Mouse (Mus musculus) forebrain, embryonic 14.5 days (tissue): Measurements from ENCODE around the gene Cdh6. TPM values are rescaled to one million over a fixed set of nuclear protein-coding genes. Genes with fewer than 3 reads are reported as not detected.
A peak's percentile ranks its signal among the peaks of the same experiment; 100 is the strongest.

Experiments used
- ATAC-seq: fragments of 200-750 bp; cut with Nextera tagmentation; 2 replicates; pipeline ENCODE4 v1.8.0; 2017; ENCODE audit warnings: mild to moderate bottlenecking, moderate library complexity
- DNase-seq: peaks from one replicate; pipeline ENCODE4 v3.0.0-alpha.2; 2015; ENCODE audit warnings: low spot score
- H3K27ac ChIP-seq: fragments of 300-500 bp; sonication (generic); 2 replicates; pipeline ENCODE4 v1.5.1; 2014; ENCODE audit warnings: low read depth, mild to moderate bottlenecking, control low read depth, low read length, moderate library complexity
- H3K27me3 ChIP-seq: fragments of 300-500 bp; sonication (generic); replicated peaks from 2 replicates; pipeline ENCODE4 v1.6.1; 2014; ENCODE audit warnings: low read length, control low read depth, mixed read lengths; ENCODE audit not compliant: control insufficient read depth, insufficient read depth
- H3K36me3 ChIP-seq: fragments of 300-500 bp; sonication (generic); 2 replicates; pipeline ENCODE4 v1.6.1; 2014; ENCODE audit warnings: low read length, control low read depth; ENCODE audit not compliant: control insufficient read depth, insufficient read depth
- H3K4me1 ChIP-seq: fragments of 300-500 bp; sonication (generic); 2 replicates; pipeline ENCODE4 v1.6.1; 2014; ENCODE audit warnings: antibody characterized with exemption, low read length, control low read depth; ENCODE audit not compliant: control insufficient read depth, insufficient read depth
- H3K4me2 ChIP-seq: fragments of 300-500 bp; sonication (generic); 2 replicates; pipeline ENCODE4 v1.6.1; 2014; ENCODE audit warnings: mild to moderate bottlenecking, control low read depth, low read length
- H3K4me3 ChIP-seq: fragments of 300-500 bp; sonication (generic); 2 replicates; pipeline ENCODE4 v1.5.1; 2014; ENCODE audit warnings: low read depth, low read length, control low read depth
- H3K9ac ChIP-seq: fragments of 300-500 bp; sonication (generic); 2 replicates; pipeline ENCODE4 v1.6.1; 2014; ENCODE audit warnings: mild to moderate bottlenecking, low read length, control low read depth, moderate library complexity
- H3K9me3 ChIP-seq: fragments of 300-500 bp; sonication (generic); replicated peaks from 2 replicates; pipeline ENCODE4 v1.6.1; 2016; ENCODE audit warnings: low read length, control low read depth, mixed read lengths; ENCODE audit not compliant: control insufficient read depth
- WGBS: fragments of 180-500 bp; shearing (Covaris S2); extraction: QIAGEN DNeasy Blood & Tissue Kit; methylation state at CpG from one replicate; pipeline ENCODE4 v1.1.7; 2014; 5-methylcytosine and 5-hydroxymethylcytosine counted together
- polyA plus RNA-seq: library from polyadenylated mRNA; unstranded; fragments of >200 nt; fragmentation: Nextera tagmentation; extraction: Ambion mirVana; gene quantifications from 2 replicates; pipeline ENCODE4 v1.2.1, GENCODE M21; 2014

The Cdh6 gene
- polyA plus RNA-seq, 1 experiment from 2014 or later, result 4.5 TPM

GRCm38 (mm10) chr15:13092064-13092463 lies 81.4 kb downstream of the Cdh6 start:
- Histone ChIP-seq H3K27ac (no peak overlapping the region), H3K9ac (no peak overlapping the region), H3K4me2 (no peak overlapping the region), H3K4me1 (peaks cover 6% of the 10 kb centered on the region), H3K36me3 (no peaks in the 10 kb centered on the region), H3K9me3 (no peaks in the 10 kb centered on the region), H3K4me3 (no peak overlapping the region), H3K27me3 (no peaks in the 10 kb centered on the region)
- 63% methylated on average over 13 of the region's 13 CpGs for WGBS
- ATAC-seq (no peak), DNase-seq (no peak)

- no peak overlapping the region for H3K4me3 ChIP-seq
- no peak overlapping the region for H3K9ac ChIP-seq
- no peaks in the 10 kb centered on the region for H3K36me3 ChIP-seq
- peak; percentile 72 for DNase-seq
- no peaks in the 10 kb centered on the region for H3K27me3 ChIP-seq
- H3K9me3 ChIP-seq, result no peaks in the 10 kb centered on the region
- H3K27ac ChIP-seq, result no peak overlapping the region
- whole genome bisulfite sequencing, result 41% methylated on average over 7 of the region's 7 CpGs
- ATAC-seq, result peak; percentile 86
- H3K4me1 ChIP-seq, result no peaks in the 10 kb centered on the region
- no peak overlapping the region for H3K4me2 ChIP-seq
Observed at GRCm38 (mm10) chr15:13088504-13089058, 84.9 kb downstream of the Cdh6 start.

GRCm38 (mm10) chr15:13084746-13085145 lies 88.7 kb downstream of the Cdh6 start:
- Histone ChIP-seq H3K36me3 (no peaks in the 10 kb centered on the region), H3K4me1 (no peaks in the 10 kb centered on the region), H3K4me3 (no peak overlapping the region), H3K9ac (no peak overlapping the region), H3K27ac (no peak overlapping the region), H3K9me3 (no peaks in the 10 kb centered on the region), H3K4me2 (no peak overlapping the region), H3K27me3 (no peaks in the 10 kb centered on the region)
- ATAC-seq, result no peak
- DNase-seq, result no peak
- WGBS, result 89% methylated on average over 9 of the region's 9 CpGs

- Histone ChIP-seq H3K9me3 (no peaks in the 10 kb centered on the region), H3K27ac (no peak overlapping the region), H3K9ac (no peak overlapping the region), H3K36me3 (no peaks in the 10 kb centered on the region), H3K4me1 (no peaks in the 10 kb centered on the region), H3K4me2 (no peak overlapping the region), H3K4me3 (no peak overlapping the region), H3K27me3 (no peaks in the 10 kb centered on the region)
- DNase-seq, result no peak
- no peak for ATAC-seq
- 90% methylated on average over 8 of the region's 8 CpGs for WGBS
Observed at GRCm38 (mm10) chr15:13076908-13077669, 96.4 kb downstream of the Cdh6 start.

- Histone ChIP-seq H3K4me3 (no peak overlapping the region), H3K27ac (no peak overlapping the region), H3K27me3 (no peaks in the 10 kb centered on the region), H3K9ac (no peak overlapping the region), H3K4me1 (peaks cover 2% of the 10 kb centered on the region; the same call in 1 of the 2 replicates), H3K36me3 (no peaks in the 10 kb centered on the region), H3K4me2 (no peak overlapping the region), H3K9me3 (no peaks in the 10 kb centered on the region)
- DNase-seq, result no peak
- WGBS, result 74% methylated on average over 4 of the region's 4 CpGs
- ATAC-seq, result no peak
Observed at GRCm38 (mm10) chr15:13074047-13074446, 99.4 kb downstream of the Cdh6 start.

- H3K27me3 ChIP-seq, result no peaks in the 10 kb centered on the region
- no peak for DNase-seq
- H3K9me3 ChIP-seq, result no peaks in the 10 kb centered on the region
- ATAC-seq, result peak; percentile 11; the same call in 1 of the 2 replicates
- no peak overlapping the region; the same call in 1 of the 2 replicates for H3K9ac ChIP-seq
- H3K4me2 ChIP-seq, result peak overlapping the region; percentile 50
- H3K27ac ChIP-seq, result no peak overlapping the region
- H3K4me1 ChIP-seq, result peaks cover 6% of the 10 kb centered on the region; the same call in 1 of the 2 replicates
- H3K36me3 ChIP-seq, result no peaks in the 10 kb centered on the region
- H3K4me3 ChIP-seq, result no peak overlapping the region
Observed at GRCm38 (mm10) chr15:13068213-13068516, 105.3 kb downstream of the Cdh6 start.

- Histone ChIP-seq H3K9ac (peak overlapping the region; percentile 37), H3K4me1 (peaks cover 6% of the 10 kb centered on the region; the same call in 1 of the 2 replicates), H3K36me3 (no peaks in the 10 kb centered on the region), H3K27ac (no peak overlapping the region), H3K27me3 (no peaks in the 10 kb centered on the region), H3K4me2 (peak overlapping the region; percentile 50), H3K9me3 (no peaks in the 10 kb centered on the region), H3K4me3 (peak overlapping the region; percentile 22)
- ATAC-seq (peak; percentile 57), DNase-seq (peak; percentile 54)
- WGBS, result 17% methylated on average over 20 of the region's 20 CpGs
Observed at GRCm38 (mm10) chr15:13067429-13068212, 105.9 kb downstream of the Cdh6 start.

- Histone ChIP-seq H3K4me1 (peaks cover 6% of the 10 kb centered on the region; the same call in 1 of the 2 replicates), H3K9me3 (no peaks in the 10 kb centered on the region), H3K27me3 (no peaks in the 10 kb centered on the region), H3K4me2 (no peak overlapping the region; the same call in 1 of the 2 replicates), H3K4me3 (no peak overlapping the region), H3K36me3 (no peaks in the 10 kb centered on the region), H3K9ac (no peak overlapping the region), H3K27ac (no peak overlapping the region)
- ATAC-seq, result no peak
- peak; percentile 12 for DNase-seq
- 25% methylated on average over 9 of the region's 9 CpGs for WGBS
Observed at GRCm38 (mm10) chr15:13066765-13067164, 106.7 kb downstream of the Cdh6 start.
